Mouse (Mus musculus) bone marrow, adult 2 months (tissue): ENCODE data around the gene Slc25a14. TPM values are rescaled to one million over a fixed set of nuclear protein-coding genes. Genes with fewer than 3 reads are reported as not detected.

Source experiments
- H3K27ac ChIP-seq: fragments of 200-500 bp; 2 replicates; pipeline ENCODE4 v1.5.1; 2012; ENCODE audit warnings: low read depth, mild to moderate bottlenecking, control low read depth, inconsistent platforms, low read length; ENCODE audit not compliant: control insufficient read depth, poor library complexity, insufficient read depth
- H3K4me1 ChIP-seq: fragments of 200-500 bp; 2 replicates; pipeline ENCODE4 v1.6.1; 2011; ENCODE audit warnings: low read length; ENCODE audit not compliant: control insufficient read depth, insufficient read depth
- H3K4me3 ChIP-seq: fragments of 200-500 bp; replicated peaks from 2 replicates; pipeline ENCODE3; 2011; ENCODE audit warnings: mild to moderate bottlenecking, low read depth, low read length, control low read depth; ENCODE audit not compliant: control insufficient read depth
- CTCF ChIP-seq: fragments of 200-500 bp; IDR thresholded peaks from 2 replicates; pipeline ENCODE4 v1.5.1; 2011; ENCODE audit warnings: low read length, control low read depth; ENCODE audit not compliant: control insufficient read depth, insufficient read depth
- POLR2A ChIP-seq: fragments of 200-500 bp; IDR thresholded peaks from 2 replicates; pipeline ENCODE4 v1.6.1; 2011; ENCODE audit warnings: low read depth, mild to moderate bottlenecking, control low read depth, low read length, borderline replicate concordance; ENCODE audit not compliant: control insufficient read depth
- WGBS: fragments of 180-500 bp; shearing (Covaris S2); methylation state at CpG from one replicate; pipeline ENCODE4 v1.1.7; 2018; 5-methylcytosine and 5-hydroxymethylcytosine counted together
- polyA plus RNA-seq: library from polyadenylated mRNA; stranded (reverse); fragments of >200 nt; gene quantifications from 2 replicates; pipeline ENCODE4 v1.2.4, GENCODE M21; 2011; ENCODE audit warnings: low replicate concordance; ENCODE audit not compliant: missing spikeins, insufficient read depth, insufficient read length

The Slc25a14 gene
- polyA plus RNA-seq, 1 experiment: 2.3 TPM

- H3K4me1 ChIP-seq: no peaks in the 10 kb centered on the region
- TF ChIP-seq POLR2A: no peak
- no peak for TF ChIP-seq CTCF
- WGBS: 64% methylated on average over 2 of the region's 2 CpGs
Observed at GRCm38 (mm10) chrX:48637032-48637431, 13.8 kb downstream of the Slc25a14 start.

GRCm38 (mm10) chrX:48644122-48644521, 20.9 kb downstream of the Slc25a14 start:
- TF ChIP-seq CTCF (peak; percentile 47; the same call in 1 of the 2 replicates), POLR2A (no peak)
- Histone ChIP-seq H3K4me3 (no peak overlapping the region), H3K4me1 (no peaks in the 10 kb centered on the region), H3K27ac (no peak overlapping the region)
- 90% methylated on average over 2 of the region's 2 CpGs for WGBS

More at GRCm38 (mm10) chrX:48637032-48637431, 13.8 kb downstream of the Slc25a14 start:
- Histone ChIP-seq H3K4me3 (no peak overlapping the region), H3K27ac (no peak overlapping the region)

- H3K4me1 ChIP-seq: no peaks in the 10 kb centered on the region
- H3K27ac ChIP-seq: no peak overlapping the region
- no peak overlapping the region for H3K4me3 ChIP-seq
- WGBS: 60% methylated on average over 6 of the region's 6 CpGs
- TF ChIP-seq CTCF (no peak), POLR2A (no peak)
Observed at GRCm38 (mm10) chrX:48666807-48667206, 43.6 kb downstream of the Slc25a14 start.

- no peaks in the 10 kb centered on the region for H3K4me1 ChIP-seq
- no peak overlapping the region for H3K27ac ChIP-seq
- no peak overlapping the region for H3K4me3 ChIP-seq
- TF ChIP-seq CTCF: no peak
- no peak for TF ChIP-seq POLR2A
- WGBS: 68% methylated on average over 3 of the region's 3 CpGs
Observed at GRCm38 (mm10) chrX:48669588-48669987, 46.4 kb downstream of the Slc25a14 start.

GRCm38 (mm10) chrX:48671714-48672113, 48.5 kb downstream of the Slc25a14 start:
- Histone ChIP-seq H3K4me3 (no peak overlapping the region), H3K27ac (no peak overlapping the region), H3K4me1 (no peaks in the 10 kb centered on the region)
- 23% methylated on average over 3 of the region's 3 CpGs for WGBS
- no peak for TF ChIP-seq CTCF
- TF ChIP-seq POLR2A: no peak

GRCm38 (mm10) chrX:48674171-48674570, 51.0 kb downstream of the Slc25a14 start, which contains the start of gene Gpr119:
TSS of gene Gpr119 (minus strand) at chrX:48674478.
- Histone ChIP-seq H3K4me3 (no peak within 1 kb of the TSS), H3K27ac (no peak within 1 kb of the TSS), H3K4me1 (no peaks in the 10 kb centered on the region)
- TF ChIP-seq POLR2A (no peak), CTCF (no peak)
- WGBS: 53% methylated on average over 4 of the region's 4 CpGs

- Histone ChIP-seq H3K4me1 (no peaks in the 10 kb centered on the region), H3K4me3 (no peak overlapping the region), H3K27ac (no peak overlapping the region)
- TF ChIP-seq CTCF: peak; percentile 26; the same call in 1 of the 2 replicates
- no peak for TF ChIP-seq POLR2A
- WGBS: 13% methylated on average over 3 of the region's 3 CpGs
Observed at GRCm38 (mm10) chrX:48683451-48683850, 60.2 kb downstream of the Slc25a14 start.

- no peaks in the 10 kb centered on the region for H3K4me1 ChIP-seq
- no peak for TF ChIP-seq POLR2A
- no peak for TF ChIP-seq CTCF
- 68% methylated on average over 5 of the region's 5 CpGs for whole genome bisulfite sequencing
- no peak overlapping the region for H3K27ac ChIP-seq
- no peak overlapping the region for H3K4me3 ChIP-seq
Observed at GRCm38 (mm10) chrX:48683857-48684256, 60.6 kb downstream of the Slc25a14 start.

GRCm38 (mm10) chrX:48694460-48694859, 71.2 kb downstream of the Slc25a14 start:
- 19% methylated on average over 6 of the region's 6 CpGs for WGBS
- H3K27ac ChIP-seq: no peak overlapping the region

More at GRCm38 (mm10) chrX:48694460-48694859, 71.2 kb downstream of the Slc25a14 start:
- Histone ChIP-seq H3K4me1 (peaks cover 1% of the 10 kb centered on the region; the same call in 1 of the 2 replicates), H3K4me3 (peak overlapping the region; percentile 38)
- TF ChIP-seq POLR2A (no peak), CTCF (no peak)
